ENCODE assay signal across 28 mouse cellular contexts in genomic region chr4:151577961-151578360, GRCm38 (mm10).
DNase-seq lines count a peak whose midpoint lies in the region; ATAC-seq and TF ChIP-seq lines count a peak whose summit lies in the region.
"Had no signal": no experiment of that assay in that cellular context is flagged by ENCODE, and none has a peak within 500 bp of the region (broad histone marks: within the 10 kb centered on the region; RNA-seq: fewer than 3 reads in every experiment).

No protein-coding gene starts in this region.

- no peak overlapping the region for H3K9ac ChIP-seq in hindbrain, postnatal 0 days (replicated peaks; ENCODE audit: low read length)
- H3K9ac ChIP-seq in hindbrain, embryonic 13.5 days: no peak overlapping the region
- H3K9ac ChIP-seq: embryonic facial prominence, embryonic 15.5 days; forebrain, embryonic 13.5 days; heart, embryonic 15.5 days; liver, embryonic 14.5 days; neural tube, embryonic 13.5 days; stomach, embryonic 15.5 days had no signal

- no peaks in the 10 kb centered on the region for H3K36me3 ChIP-seq in hindbrain, postnatal 0 days (ENCODE audit: insufficient read depth, low read length)
- no peaks in the 10 kb centered on the region for H3K36me3 ChIP-seq in hindbrain, embryonic 13.5 days
- H3K36me3 ChIP-seq: embryonic facial prominence, embryonic 10.5 days; embryonic facial prominence, embryonic 15.5 days; G1E; heart, embryonic 15.5 days; midbrain, embryonic 10.5 days; neural tube, embryonic 13.5 days; stomach, embryonic 15.5 days had no signal

- no peak overlapping the region for H3K4me3 ChIP-seq in hindbrain, postnatal 0 days (ENCODE audit: low read length)
- no peak overlapping the region for H3K4me3 ChIP-seq in hindbrain, embryonic 13.5 days
- H3K4me3 ChIP-seq: embryonic facial prominence, embryonic 10.5 days; embryonic facial prominence, embryonic 15.5 days; forebrain, embryonic 13.5 days; heart, embryonic 15.5 days; midbrain, embryonic 10.5 days; myocyte; neural tube, embryonic 13.5 days; stomach, embryonic 15.5 days had no signal

- WGBS in hindbrain, postnatal 0 days: 55% methylated on average over 3 of the region's 3 CpGs
- WGBS in hindbrain, embryonic 13.5 days: 74% methylated on average over 3 of the region's 3 CpGs

- peaks cover 7% of the 10 kb centered on the region for H3K4me1 ChIP-seq in hindbrain, postnatal 0 days (ENCODE audit: insufficient read depth, low read length)
- peaks cover 28% of the 10 kb centered on the region for H3K4me1 ChIP-seq in hindbrain, embryonic 13.5 days (replicated peaks)
- H3K4me1 ChIP-seq: embryonic facial prominence, embryonic 15.5 days; heart, embryonic 15.5 days; stomach, embryonic 15.5 days had no signal

- no peak overlapping the region for H3K4me2 ChIP-seq in hindbrain, postnatal 0 days (ENCODE audit: low read depth, low read length)
- no peak overlapping the region for H3K4me2 ChIP-seq in hindbrain, embryonic 13.5 days
- H3K4me2 ChIP-seq: embryonic facial prominence, embryonic 15.5 days; forebrain, embryonic 13.5 days; heart, embryonic 15.5 days; neural tube, embryonic 13.5 days; stomach, embryonic 15.5 days had no signal

- no peak overlapping the region for H3K27ac ChIP-seq in hindbrain, postnatal 0 days
- H3K27ac ChIP-seq in hindbrain, embryonic 13.5 days: no peak overlapping the region
- H3K27ac ChIP-seq: embryonic facial prominence, embryonic 10.5 days; embryonic facial prominence, embryonic 15.5 days; forebrain, embryonic 13.5 days; heart, embryonic 15.5 days; kidney, postnatal 0 days; liver, embryonic 14.5 days; midbrain, embryonic 10.5 days; neural tube, embryonic 13.5 days; stomach, embryonic 15.5 days had no signal

- no peak for ATAC-seq in hindbrain, postnatal 0 days
- ATAC-seq in hindbrain, embryonic 13.5 days (ENCODE audit: low FRiP score): no peak
- ATAC-seq: forebrain, embryonic 13.5 days; intestine, embryonic 16.5 days; midbrain, embryonic 16.5 days had no signal

- no peaks in the 10 kb centered on the region for H3K9me3 ChIP-seq in hindbrain, postnatal 0 days (ENCODE audit: low read length)
- no peaks in the 10 kb centered on the region for H3K9me3 ChIP-seq in hindbrain, embryonic 13.5 days
- H3K9me3 ChIP-seq: embryonic facial prominence, embryonic 10.5 days; embryonic facial prominence, embryonic 15.5 days; forebrain, embryonic 13.5 days; heart, embryonic 15.5 days; midbrain, embryonic 10.5 days; neural tube, embryonic 13.5 days; stomach, embryonic 15.5 days had no signal

- TF ChIP-seq CTCF in hindbrain, postnatal 0 days (IDR thresholded peaks at IDR 0.05; ENCODE audit: low read depth): no peak

- peak; percentile 37 for DNase-seq in hindbrain, postnatal 0 days (ENCODE audit: low spot score)
- peak; percentile 78 for DNase-seq in cerebellum, adult 11-12 months
- DNase-seq in cerebellum, adult 9-11 months: peak; percentile 81
- DNase-seq in embryo, embryonic 10.5 days (ENCODE audit: low spot score): no peak
- no peak for DNase-seq in lung, postnatal 36 days
- no peak for DNase-seq in adrenal gland, postnatal 14 days
- DNase-seq: adrenal gland, postnatal 10 days; gastrocnemius, postnatal 10 days; kidney, adult 8-10 months; kidney, postnatal 4 days; layer of hippocampus, postnatal 36 days; liver; lung, adult 2 months; lung, postnatal 14 days had no signal

- no peaks in the 10 kb centered on the region for H3K27me3 ChIP-seq in hindbrain, postnatal 0 days (ENCODE audit: insufficient read depth, low read length)
- H3K27me3 ChIP-seq in hindbrain, embryonic 13.5 days: peaks cover 3% of the 10 kb centered on the region; the same call in 1 of the 2 replicates
- H3K27me3 ChIP-seq: embryonic facial prominence, embryonic 15.5 days; forebrain, embryonic 13.5 days; heart, embryonic 15.5 days; neural tube, embryonic 13.5 days; stomach, embryonic 15.5 days had no signal

Comparison
In these comparisons a context has a peak if more than half of its experiments do, and no peak if none do; other contexts are left out.
1. DNase-seq: peak in hindbrain, postnatal 0 days (single experiment), cerebellum, adult 11-12 months (single experiment) and cerebellum, adult 9-11 months (single experiment); none in embryo, embryonic 10.5 days (single experiment), lung, postnatal 36 days (single experiment) and adrenal gland, postnatal 14 days (single experiment).